Mouse (Mus musculus) forebrain, embryonic 13.5 days (tissue): ENCODE measurements around the gene Cnr2. TPM values are rescaled to one million over a fixed set of nuclear protein-coding genes. Genes with fewer than 3 reads are reported as not detected.

Experiments used
- ATAC-seq: fragments of 200-750 bp; cut with Nextera tagmentation; 2 replicates; pipeline ENCODE4 v1.8.0; 2017
- H3K27ac ChIP-seq: fragments of 300-500 bp; sonication (generic); 2 replicates; pipeline ENCODE4 v1.5.1; 2015; ENCODE audit warnings: inconsistent platforms, mild to moderate bottlenecking, moderate library complexity
- H3K27me3 ChIP-seq: fragments of 300-500 bp; sonication (generic); 2 replicates; pipeline ENCODE4 v1.6.1; 2015; ENCODE audit warnings: mild to moderate bottlenecking, inconsistent platforms
- H3K36me3 ChIP-seq: fragments of 300-500 bp; sonication (generic); 2 replicates; pipeline ENCODE4 v1.6.1; 2015; ENCODE audit warnings: mild to moderate bottlenecking, inconsistent platforms; ENCODE audit not compliant: poor library complexity, severe bottlenecking
- H3K4me1 ChIP-seq: fragments of 300-500 bp; sonication (generic); 2 replicates; pipeline ENCODE4 v1.6.1; 2015; ENCODE audit warnings: inconsistent platforms
- H3K4me2 ChIP-seq: fragments of 300-500 bp; sonication (generic); 2 replicates; pipeline ENCODE4 v1.6.1; 2015; ENCODE audit warnings: inconsistent platforms, mild to moderate bottlenecking, moderate library complexity
- H3K4me3 ChIP-seq: fragments of 300-500 bp; sonication (generic); 2 replicates; pipeline ENCODE4 v1.5.1; 2015; ENCODE audit warnings: mild to moderate bottlenecking, inconsistent platforms
- H3K9ac ChIP-seq: fragments of 300-500 bp; sonication (generic); 2 replicates; pipeline ENCODE4 v1.6.1; 2015; ENCODE audit warnings: mild to moderate bottlenecking, inconsistent platforms
- H3K9me3 ChIP-seq: fragments of 300-500 bp; sonication (generic); replicated peaks from 2 replicates; pipeline ENCODE4 v1.6.1; 2016; ENCODE audit warnings: inconsistent platforms
- WGBS: fragments of 180-500 bp; shearing (Covaris S2); methylation state at CpG from one replicate; pipeline ENCODE4 v1.1.7; 2015; 5-methylcytosine and 5-hydroxymethylcytosine counted together
- polyA plus RNA-seq: library from polyadenylated mRNA; unstranded; fragments of >200 nt; fragmentation: Nextera tagmentation; extraction: Ambion mirVana; gene quantifications from 2 replicates; pipeline ENCODE4 v1.2.1, GENCODE M21; 2015

Gene Cnr2
- polyA plus RNA-seq, 1 experiment from 2014 or later, result 0.13 TPM

GRCm38 (mm10) chr4:135946659-135947301, 51.6 kb downstream of the Cnr2 start:
- H3K4me2 ChIP-seq, result peak overlapping the region; percentile 84
- ATAC-seq, result peak; percentile 65
- H3K4me1 ChIP-seq, result peaks cover 12% of the 10 kb centered on the region
- peak overlapping the region; percentile 27; the same call in 1 of the 2 replicates for H3K27ac ChIP-seq
- no peaks in the 10 kb centered on the region for H3K27me3 ChIP-seq
- H3K9me3 ChIP-seq, result peaks cover 5% of the 10 kb centered on the region; the same call in 1 of the 2 replicates
- peak overlapping the region; percentile 80 for H3K9ac ChIP-seq
- H3K36me3 ChIP-seq, result peaks cover 16% of the 10 kb centered on the region
- 2% methylated on average over 28 of the region's 28 CpGs for WGBS
- peak overlapping the region; percentile 79 for H3K4me3 ChIP-seq

DNA sequence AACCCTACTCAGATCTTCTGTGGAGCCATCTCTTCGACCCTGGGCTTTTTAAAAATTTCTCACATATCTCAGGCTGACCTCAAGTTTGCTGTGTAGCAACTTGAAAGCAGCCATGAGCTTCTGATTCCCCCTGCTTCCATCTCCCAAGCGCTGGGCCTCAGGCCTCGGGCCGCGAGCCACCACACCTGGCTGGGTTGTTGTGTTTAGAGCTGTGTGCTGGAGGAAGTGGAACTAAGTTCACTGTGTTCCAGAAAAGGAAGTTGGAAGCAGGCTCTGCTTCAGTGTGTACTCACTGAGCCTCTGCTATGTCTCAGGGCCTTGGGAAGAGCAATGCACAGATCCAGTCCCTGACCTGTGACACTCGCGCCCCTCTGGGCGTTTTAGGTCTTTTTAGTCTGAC, 52.9 kb downstream of the Cnr2 start:
- Histone ChIP-seq H3K27me3 (no peaks in the 10 kb centered on the region), H3K4me1 (peaks cover 12% of the 10 kb centered on the region), H3K9me3 (peaks cover 5% of the 10 kb centered on the region; the same call in 1 of the 2 replicates), H3K27ac (no peak overlapping the region), H3K4me2 (no peak overlapping the region), H3K4me3 (no peak overlapping the region), H3K36me3 (peaks cover 21% of the 10 kb centered on the region), H3K9ac (no peak overlapping the region)
- ATAC-seq, result no peak
- 92% methylated on average over 8 of the region's 8 CpGs for WGBS

DNA sequence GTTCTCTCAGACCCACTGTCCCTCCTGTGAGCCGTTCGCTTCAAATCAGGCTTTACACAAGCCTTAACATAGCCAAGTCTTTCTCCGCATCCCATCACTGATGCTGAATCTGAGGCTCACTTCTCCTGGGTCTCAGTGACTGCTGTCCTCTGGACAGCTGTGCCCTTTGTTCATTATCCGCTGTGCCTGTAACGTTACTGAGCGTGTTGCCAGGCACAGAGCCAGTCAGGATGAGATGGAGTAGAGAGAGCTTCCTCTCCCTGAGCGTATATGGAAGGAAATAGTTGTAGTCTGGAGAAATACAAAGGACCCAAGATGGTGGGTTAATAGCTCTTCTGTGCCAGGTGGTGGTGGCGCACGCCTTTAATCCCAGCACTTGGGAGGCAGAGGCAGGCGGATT, 54.3 kb downstream of the Cnr2 start:
- no peak overlapping the region for H3K4me2 ChIP-seq
- no peak overlapping the region for H3K4me3 ChIP-seq
- WGBS, result 85% methylated on average over 10 of the region's 10 CpGs
- peaks cover 24% of the 10 kb centered on the region for H3K36me3 ChIP-seq
- no peak overlapping the region for H3K27ac ChIP-seq
- no peak for ATAC-seq
- H3K27me3 ChIP-seq, result no peaks in the 10 kb centered on the region
- H3K4me1 ChIP-seq, result peaks cover 12% of the 10 kb centered on the region
- H3K9me3 ChIP-seq, result peaks cover 5% of the 10 kb centered on the region; the same call in 1 of the 2 replicates
- no peak overlapping the region for H3K9ac ChIP-seq

- no peak for ATAC-seq
- Histone ChIP-seq H3K27ac (no peak overlapping the region), H3K9ac (no peak overlapping the region), H3K9me3 (peaks cover 5% of the 10 kb centered on the region; the same call in 1 of the 2 replicates), H3K4me1 (peaks cover 12% of the 10 kb centered on the region), H3K36me3 (peaks cover 28% of the 10 kb centered on the region), H3K27me3 (no peaks in the 10 kb centered on the region), H3K4me2 (no peak overlapping the region), H3K4me3 (no peak overlapping the region)
- 79% methylated on average over 6 of the region's 6 CpGs for WGBS
These were observed 54.7 kb downstream of the Cnr2 start for GRCm38 (mm10) chr4:135949911-135950310.

DNA sequence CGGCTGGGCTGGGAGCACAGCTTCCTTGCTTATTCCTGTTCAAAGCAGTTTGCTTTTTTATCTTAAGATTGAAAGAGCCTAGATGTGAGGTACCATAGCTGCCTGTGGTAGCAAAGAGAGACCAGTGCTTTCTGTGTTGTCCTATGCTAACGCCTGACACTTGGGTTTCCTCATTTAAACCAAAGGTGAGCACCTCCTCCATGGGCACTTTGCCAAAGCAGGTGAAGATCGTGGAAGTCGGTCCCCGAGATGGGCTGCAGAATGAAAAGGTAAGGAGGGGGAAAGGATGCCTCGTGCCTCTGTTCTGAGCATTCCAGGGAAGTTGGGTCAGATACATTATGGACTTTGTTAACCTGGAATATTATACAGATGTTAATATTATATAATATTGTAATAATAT, 55.2 kb downstream of the Cnr2 start:
- no peak for ATAC-seq
- Histone ChIP-seq H3K27ac (no peak overlapping the region), H3K4me3 (no peak overlapping the region), H3K9me3 (peaks cover 5% of the 10 kb centered on the region; the same call in 1 of the 2 replicates), H3K4me1 (peaks cover 12% of the 10 kb centered on the region), H3K27me3 (no peaks in the 10 kb centered on the region), H3K4me2 (no peak overlapping the region), H3K36me3 (peaks cover 31% of the 10 kb centered on the region), H3K9ac (no peak overlapping the region)
- WGBS, result 88% methylated on average over 6 of the region's 6 CpGs

DNA sequence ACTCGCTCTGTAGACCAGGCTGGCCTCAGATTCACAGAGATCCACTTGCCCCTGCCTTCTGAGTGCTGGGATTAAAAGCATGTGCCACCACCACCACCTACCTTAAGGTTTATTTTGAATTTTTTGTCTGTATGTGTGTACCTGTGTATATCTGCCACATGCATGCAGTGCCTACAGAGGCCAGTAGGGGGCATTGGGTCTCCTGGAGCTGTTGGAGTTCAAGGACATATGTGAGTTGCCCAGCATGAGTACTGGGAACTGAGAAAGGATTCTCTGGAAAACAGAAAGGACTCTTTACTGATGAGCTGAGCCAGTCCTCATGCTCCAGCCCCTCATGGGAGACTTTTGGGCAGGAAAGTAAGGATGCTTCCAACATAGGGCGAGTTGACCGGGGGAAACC, 56.3 kb downstream of the Cnr2 start:
- Histone ChIP-seq H3K36me3 (peaks cover 41% of the 10 kb centered on the region), H3K27ac (no peak overlapping the region), H3K4me1 (peaks cover 6% of the 10 kb centered on the region), H3K4me2 (no peak overlapping the region), H3K9ac (no peak overlapping the region), H3K27me3 (no peaks in the 10 kb centered on the region), H3K9me3 (peaks cover 5% of the 10 kb centered on the region; the same call in 1 of the 2 replicates), H3K4me3 (no peak overlapping the region)
- ATAC-seq, result no peak
- 90% methylated on average over 3 of the region's 3 CpGs for WGBS

- H3K9me3 ChIP-seq, result peaks cover 5% of the 10 kb centered on the region; the same call in 1 of the 2 replicates
- no peak overlapping the region for H3K4me3 ChIP-seq
- 0 out of 2 replicates have a peak, but pooled peaks cover 3% of the 10 kb centered on the region for H3K4me1 ChIP-seq
- 89% methylated on average over 3 of the region's 3 CpGs for WGBS
- H3K27me3 ChIP-seq, result no peaks in the 10 kb centered on the region
- H3K9ac ChIP-seq, result no peak overlapping the region
- peaks cover 52% of the 10 kb centered on the region for H3K36me3 ChIP-seq
- ATAC-seq, result no peak
- H3K27ac ChIP-seq, result no peak overlapping the region
- H3K4me2 ChIP-seq, result no peak overlapping the region
These were observed 58.0 kb downstream of the Cnr2 start for GRCm38 (mm10) chr4:135953179-135953578.

DNA sequence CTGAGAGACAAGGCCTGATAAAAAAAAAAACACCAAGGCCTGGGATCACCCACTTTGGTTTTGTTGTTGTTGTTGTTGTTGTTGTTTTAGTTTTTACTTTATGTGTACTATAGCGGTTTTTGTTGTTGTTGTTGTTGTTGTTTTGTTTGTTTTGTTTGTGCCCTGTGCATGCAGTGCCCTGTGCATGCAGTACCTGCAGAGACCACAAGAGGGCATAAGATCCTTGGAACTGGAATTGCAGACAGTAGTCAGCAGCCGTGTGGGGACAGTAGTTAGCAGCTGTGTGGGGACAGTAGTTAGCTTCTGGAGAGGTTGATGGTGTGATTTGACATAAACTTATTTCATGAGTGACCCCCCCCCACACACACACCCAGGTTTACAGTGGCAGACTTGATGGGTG, 59.0 kb downstream of the Cnr2 start:
- H3K27ac ChIP-seq, result no peak overlapping the region
- H3K9ac ChIP-seq, result no peak overlapping the region
- peaks cover 63% of the 10 kb centered on the region for H3K36me3 ChIP-seq
- no peaks in the 10 kb centered on the region for H3K4me1 ChIP-seq
- WGBS, result 6% methylated on average over 2 of the region's 2 CpGs
- H3K9me3 ChIP-seq, result peaks cover 5% of the 10 kb centered on the region; the same call in 1 of the 2 replicates
- H3K27me3 ChIP-seq, result no peaks in the 10 kb centered on the region
- peak; percentile 38; the same call in 1 of the 2 replicates for ATAC-seq
- no peak overlapping the region for H3K4me2 ChIP-seq
- H3K4me3 ChIP-seq, result no peak overlapping the region

DNA sequence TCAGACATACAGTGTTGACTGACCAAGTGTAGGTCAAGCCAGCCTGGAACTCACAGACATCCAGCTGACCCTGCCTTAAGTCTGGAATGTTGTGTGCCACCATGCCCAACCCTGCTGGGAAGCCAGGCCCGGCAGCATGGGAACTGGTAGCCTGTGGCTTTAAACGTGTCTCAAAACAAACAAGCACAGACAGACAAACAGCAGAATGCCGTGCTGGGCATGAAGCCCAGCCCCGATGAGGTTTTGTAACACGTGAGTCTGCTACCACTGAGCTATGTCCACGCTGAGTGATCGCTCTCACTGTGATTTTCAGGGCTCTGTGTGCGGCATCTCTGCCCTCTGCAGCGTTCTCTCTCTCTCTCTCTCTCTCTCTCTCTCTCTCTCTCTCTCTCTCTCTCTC, 60.7 kb downstream of the Cnr2 start:
- no peak overlapping the region for H3K4me2 ChIP-seq
- peaks cover 70% of the 10 kb centered on the region for H3K36me3 ChIP-seq
- H3K9me3 ChIP-seq, result peaks cover 5% of the 10 kb centered on the region; the same call in 1 of the 2 replicates
- no peak overlapping the region for H3K4me3 ChIP-seq
- WGBS, result 84% methylated on average over 8 of the region's 9 CpGs
- no peak overlapping the region for H3K27ac ChIP-seq
- H3K4me1 ChIP-seq, result no peaks in the 10 kb centered on the region
- H3K9ac ChIP-seq, result no peak overlapping the region
- ATAC-seq, result no peak
- no peaks in the 10 kb centered on the region for H3K27me3 ChIP-seq

DNA sequence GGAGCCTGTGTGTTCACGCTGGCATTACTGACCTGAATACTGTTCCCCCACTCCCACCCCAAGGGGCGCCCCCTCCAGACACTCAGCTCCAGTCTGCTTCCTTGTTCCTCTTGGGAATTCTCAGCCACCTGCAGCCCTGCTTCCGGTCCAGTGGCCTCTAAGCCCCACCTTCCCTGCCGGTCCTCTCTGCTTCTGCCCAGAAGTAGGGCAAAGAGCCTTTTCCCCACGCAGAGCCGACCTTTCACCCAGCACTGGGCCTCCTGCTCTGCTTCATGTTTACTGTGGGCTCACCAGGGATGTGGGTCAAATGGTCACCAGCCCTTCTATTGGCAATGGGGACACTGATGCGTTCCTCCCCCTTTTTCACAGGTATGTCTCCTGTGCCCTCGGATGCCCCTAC, 63.2 kb downstream of the Cnr2 start:
- Histone ChIP-seq H3K27ac (no peak overlapping the region), H3K4me2 (no peak overlapping the region), H3K9ac (no peak overlapping the region), H3K4me3 (no peak overlapping the region), H3K4me1 (peaks cover 7% of the 10 kb centered on the region), H3K36me3 (peaks cover 61% of the 10 kb centered on the region), H3K27me3 (no peaks in the 10 kb centered on the region), H3K9me3 (no peaks in the 10 kb centered on the region)
- 73% methylated on average over 8 of the region's 8 CpGs for WGBS
- no peak for ATAC-seq

DNA sequence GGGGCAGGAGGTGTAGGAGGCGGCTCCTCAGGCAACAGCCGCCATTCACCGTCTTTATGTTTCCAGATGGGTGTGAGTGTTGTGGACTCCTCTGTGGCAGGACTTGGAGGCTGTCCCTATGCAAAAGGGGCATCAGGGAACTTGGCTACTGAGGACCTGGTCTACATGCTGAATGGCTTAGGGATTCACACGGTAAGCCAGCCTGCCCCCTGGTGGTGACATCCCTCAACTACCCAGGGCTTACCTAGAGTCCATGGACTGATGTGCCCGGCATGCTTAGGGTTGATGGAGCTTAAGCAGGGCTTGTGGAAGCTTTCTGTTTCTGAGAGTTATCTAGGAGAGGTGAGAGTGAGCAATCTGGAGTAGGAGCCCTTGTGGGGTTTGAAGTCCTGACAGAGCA, 65.5 kb downstream of the Cnr2 start:
- Histone ChIP-seq H3K27me3 (no peaks in the 10 kb centered on the region), H3K9ac (no peak overlapping the region), H3K36me3 (peaks cover 54% of the 10 kb centered on the region), H3K27ac (no peak overlapping the region), H3K9me3 (no peaks in the 10 kb centered on the region), H3K4me1 (peaks cover 21% of the 10 kb centered on the region), H3K4me3 (no peak overlapping the region), H3K4me2 (no peak overlapping the region)
- ATAC-seq, result no peak
- 19% methylated on average over 5 of the region's 5 CpGs for WGBS

DNA sequence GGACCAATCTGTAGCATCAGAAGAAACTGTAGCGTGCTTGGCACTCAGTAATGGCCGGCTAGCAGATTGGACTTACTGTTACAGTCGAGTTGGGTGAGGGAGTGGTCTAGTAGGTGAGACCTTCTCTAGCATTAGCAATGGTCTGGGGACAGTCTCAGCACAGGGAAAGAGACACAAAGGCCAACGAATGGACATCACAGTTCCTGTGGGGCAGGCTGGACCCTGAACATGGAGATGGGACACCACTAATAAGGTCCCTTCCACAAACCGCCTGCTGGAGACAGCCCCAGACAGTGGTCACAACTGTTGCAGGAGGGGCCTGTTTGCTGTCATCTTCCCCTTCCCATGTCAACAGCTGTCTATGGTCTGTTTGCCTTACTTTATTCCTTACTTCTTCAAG, 66.5 kb downstream of the Cnr2 start:
- ATAC-seq, result no peak
- H3K4me2 ChIP-seq, result no peak overlapping the region
- peaks cover 56% of the 10 kb centered on the region for H3K36me3 ChIP-seq
- no peak overlapping the region for H3K9ac ChIP-seq
- H3K4me3 ChIP-seq, result no peak overlapping the region
- H3K27ac ChIP-seq, result no peak overlapping the region
- no peaks in the 10 kb centered on the region for H3K27me3 ChIP-seq
- peaks cover 21% of the 10 kb centered on the region for H3K4me1 ChIP-seq
- H3K9me3 ChIP-seq, result no peaks in the 10 kb centered on the region
- 88% methylated on average over 5 of the region's 5 CpGs for WGBS

DNA sequence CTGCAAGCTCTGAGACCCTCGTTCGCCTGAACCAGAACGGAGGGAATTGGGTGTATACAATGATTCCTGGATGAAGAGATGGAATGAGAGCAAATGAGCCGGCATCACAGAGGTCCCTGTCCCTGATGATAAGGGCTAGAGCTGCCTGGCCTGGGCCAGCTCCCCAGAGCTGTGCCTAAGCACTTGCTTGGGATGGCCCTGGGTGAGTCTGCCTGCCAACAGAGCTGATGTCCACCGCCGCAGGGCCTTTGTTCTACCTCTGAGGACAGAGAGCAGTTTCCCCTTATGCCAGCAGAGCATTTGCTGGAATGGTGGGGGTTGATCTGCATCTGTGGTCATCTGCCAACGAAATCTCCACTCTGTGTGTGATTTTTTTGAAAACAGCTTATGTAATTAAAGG, 67.0 kb downstream of the Cnr2 start:
- Histone ChIP-seq H3K27me3 (no peaks in the 10 kb centered on the region), H3K9ac (0 out of 2 replicates have a peak overlapping the region, but pooled peaks have one; percentile 84), H3K36me3 (peaks cover 59% of the 10 kb centered on the region), H3K27ac (no peak overlapping the region), H3K9me3 (no peaks in the 10 kb centered on the region), H3K4me1 (peaks cover 21% of the 10 kb centered on the region), H3K4me3 (no peak overlapping the region), H3K4me2 (no peak overlapping the region)
- WGBS, result 84% methylated on average over 7 of the region's 7 CpGs
- no peak for ATAC-seq
